Mouse (Mus musculus): Measurements from ENCODE around the gene Phkb.
"Not testable (repeated sequence)": the region's sequence is repeated elsewhere in the genome, so short reads cannot be mapped to it uniquely, and the experiment has no call there.

Phkb gene

DNA sequence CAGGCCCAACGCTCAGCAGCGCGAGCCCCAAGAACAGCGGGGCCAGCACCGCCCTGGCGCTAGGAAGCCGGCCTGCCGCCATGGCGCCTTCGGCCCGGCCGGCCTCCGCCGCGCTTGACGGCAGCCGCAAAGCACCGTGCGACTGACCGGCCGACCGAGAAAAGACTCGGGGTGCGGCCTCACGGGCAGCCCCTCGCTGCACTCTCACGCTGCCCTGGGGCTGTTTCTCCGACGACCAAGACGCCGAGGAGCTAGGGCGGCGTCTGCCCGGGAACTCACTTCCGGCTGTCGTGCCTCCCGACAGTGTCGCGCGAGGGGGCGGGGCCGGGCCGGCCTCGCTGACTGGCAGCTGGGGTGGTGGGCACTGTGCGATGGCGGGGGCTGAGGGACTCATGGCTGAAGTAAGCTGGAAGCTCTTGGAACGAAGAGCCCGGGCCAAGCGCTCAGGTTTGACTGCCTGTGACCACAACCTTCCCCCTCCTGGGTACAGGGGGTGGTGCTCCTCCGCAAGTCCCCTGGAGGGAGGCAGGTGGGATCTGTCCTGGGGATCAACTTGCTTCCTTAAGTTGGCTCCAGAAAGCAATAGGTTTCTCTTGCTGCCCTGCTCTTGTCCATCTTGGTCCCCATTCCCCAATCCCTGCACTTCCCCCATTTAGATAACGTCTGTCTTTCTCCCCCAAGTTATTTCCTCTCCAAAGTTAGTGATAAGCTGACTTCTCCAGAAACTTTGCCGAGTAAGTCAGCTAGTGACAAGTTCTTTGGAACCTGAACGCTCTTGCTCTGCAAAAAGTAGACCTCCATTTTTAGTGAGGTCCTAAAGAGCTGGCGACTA lies at the start of gene Phkb, which contains the start of gene Itfg1:
Gene Phkb, plus strand, starts transcription at position 303 of the 832 bp plus-strand sequence.
Gene Itfg1, minus strand, starts transcription at position 265 of the 832 bp plus-strand sequence.
- DNase-seq (ENCODE audit: low spot score): peak; percentile 92

DNA sequence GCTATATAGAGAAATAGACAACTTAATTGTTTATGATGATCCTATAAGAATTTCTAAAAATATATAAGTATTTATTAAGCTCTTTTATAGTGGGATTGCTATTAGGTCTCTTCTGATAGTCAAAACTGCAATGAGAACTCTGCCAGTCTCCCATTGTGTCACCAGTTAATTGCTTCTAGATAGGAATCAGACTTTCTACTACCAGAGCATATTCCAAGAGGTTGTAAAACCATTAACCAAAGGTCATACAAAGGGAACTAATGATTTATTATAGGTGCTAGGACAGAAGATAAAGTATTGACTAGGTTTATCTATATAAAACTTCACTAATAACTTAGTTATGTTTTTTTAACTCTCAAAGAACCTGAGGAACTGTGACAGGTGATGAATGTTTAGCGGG lies 44.4 kb upstream of the Phkb start:
- DNase-seq (ENCODE audit: low spot score): not testable (repeated sequence)

DNA sequence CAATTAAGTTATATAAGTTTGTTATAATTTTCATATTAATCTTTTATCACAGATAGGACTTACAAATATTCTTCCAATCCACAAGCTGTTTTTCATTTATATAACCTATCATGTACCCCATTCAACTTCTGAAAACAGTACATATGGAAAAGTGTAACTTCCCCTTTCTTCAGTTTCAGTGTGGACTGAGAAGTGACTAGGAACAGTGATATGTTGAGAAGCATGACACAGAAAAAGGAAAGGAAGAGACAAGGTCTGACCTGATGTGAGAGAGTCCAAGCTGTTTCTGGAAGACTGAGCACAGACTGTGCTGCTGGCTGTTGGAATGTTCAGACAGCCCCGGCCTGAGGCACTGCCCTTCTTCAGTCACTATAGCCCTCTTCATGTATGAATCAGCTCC lies 40.6 kb upstream of the Phkb start:
- no peak for DNase-seq (ENCODE audit: low spot score)

DNA sequence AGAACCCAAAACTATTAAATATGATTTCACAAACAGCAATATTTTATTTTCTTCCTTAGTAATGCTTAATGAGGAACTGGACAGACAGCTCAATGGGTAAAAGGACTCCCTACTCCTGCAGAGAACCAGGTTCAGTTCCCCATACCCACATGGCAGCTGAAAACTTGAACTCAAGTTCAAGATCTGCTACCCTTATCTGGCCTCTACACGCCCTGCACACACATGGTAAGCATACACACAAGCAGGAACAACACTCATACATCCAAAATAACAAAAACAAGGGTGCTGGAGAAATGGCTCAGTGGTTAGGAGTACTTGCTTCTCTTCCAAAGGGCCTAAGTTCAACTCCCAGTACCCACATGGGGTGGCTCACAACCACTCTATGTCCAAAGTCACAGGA lies 39.4 kb upstream of the Phkb start:
- DNase-seq (ENCODE audit: low spot score): no peak

DNA sequence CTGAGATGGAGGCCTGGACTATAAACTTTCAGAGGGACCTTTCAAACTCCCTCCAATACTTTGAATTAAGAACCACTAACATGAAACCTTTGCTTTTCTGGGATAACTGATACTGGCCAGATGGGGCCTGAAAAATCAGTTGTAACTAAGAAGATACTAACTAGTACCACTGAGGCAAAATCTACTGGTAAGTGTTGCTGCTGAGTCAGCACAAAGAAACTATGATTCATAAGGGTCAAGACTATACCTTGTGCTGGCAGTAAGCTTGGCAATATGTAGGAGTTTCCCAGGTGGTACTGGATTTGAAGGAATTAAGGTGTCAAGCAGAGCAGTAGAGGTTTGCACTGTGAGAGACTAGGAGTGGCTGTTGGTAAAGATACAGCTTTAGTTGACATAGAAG lies 27.1 kb upstream of the Phkb start:
- no peak for DNase-seq (ENCODE audit: low spot score)

- DNase-seq (ENCODE audit: low spot score): no peak
Observed at GRCm38 (mm10) chr8:85839916-85840656, 673 bp upstream of the Phkb start.

- DNase-seq (ENCODE audit: low spot score): no peak
Observed at GRCm38 (mm10) chr8:85841489-85841795, 683 bp downstream of the Phkb start.

- no peak for DNase-seq (ENCODE audit: low spot score)
Observed at GRCm38 (mm10) chr8:85845887-85846286, 5.1 kb downstream of the Phkb start.

GRCm38 (mm10) chr8:85854220-85855123 lies 13.7 kb downstream of the Phkb start:
- DNase-seq (ENCODE audit: low spot score): no peak

GRCm38 (mm10) chr8:85857227-85857896 lies 16.6 kb downstream of the Phkb start:
- DNase-seq (ENCODE audit: low spot score): not testable (repeated sequence)

DNA sequence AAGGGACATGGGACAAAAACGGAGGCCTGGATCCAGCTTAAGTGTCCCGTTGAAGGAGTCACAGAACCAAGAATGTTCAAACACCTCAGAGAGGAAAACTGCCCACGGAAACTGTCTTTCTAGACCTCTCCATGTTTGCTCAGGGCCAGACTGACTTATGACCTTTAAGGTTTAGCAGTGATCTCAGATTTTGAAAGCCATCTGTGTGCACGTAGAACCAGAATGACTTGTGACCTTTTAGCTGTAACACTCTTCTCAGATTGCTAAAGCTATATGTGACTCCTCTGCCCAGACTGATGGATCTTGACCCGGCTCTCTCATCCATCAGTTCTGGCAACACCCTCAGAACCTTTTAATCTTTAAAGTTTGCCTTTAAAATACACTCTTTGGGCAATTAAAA lies 19.9 kb downstream of the Phkb start:
- DNase-seq (ENCODE audit: low spot score): no peak

DNA sequence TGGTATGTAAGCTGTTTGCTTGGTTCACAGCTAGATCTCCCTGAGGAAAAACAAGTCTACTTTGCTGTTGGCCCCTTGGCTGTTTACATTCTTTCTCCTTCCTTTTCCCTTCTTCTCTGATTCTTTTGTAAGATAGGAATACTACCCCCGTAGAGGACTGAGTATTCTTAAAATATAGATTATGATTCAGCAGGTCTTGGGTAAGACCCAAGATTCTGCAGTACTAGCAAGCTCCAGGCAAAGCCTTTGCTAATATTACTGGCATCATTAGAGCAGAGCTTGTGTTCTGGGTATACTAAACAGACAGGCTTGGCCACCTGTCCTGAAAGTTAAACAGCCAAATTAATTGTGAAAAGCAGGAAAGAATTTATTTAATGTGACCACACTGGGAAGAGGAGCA lies 21.6 kb downstream of the Phkb start:
- no peak for DNase-seq (ENCODE audit: low spot score)

GRCm38 (mm10) chr8:85871660-85872059 lies 30.9 kb downstream of the Phkb start:
- no peak for DNase-seq (ENCODE audit: low spot score)

GRCm38 (mm10) chr8:85877976-85878375 lies 37.2 kb downstream of the Phkb start:
- no peak for DNase-seq (ENCODE audit: low spot score)

DNA sequence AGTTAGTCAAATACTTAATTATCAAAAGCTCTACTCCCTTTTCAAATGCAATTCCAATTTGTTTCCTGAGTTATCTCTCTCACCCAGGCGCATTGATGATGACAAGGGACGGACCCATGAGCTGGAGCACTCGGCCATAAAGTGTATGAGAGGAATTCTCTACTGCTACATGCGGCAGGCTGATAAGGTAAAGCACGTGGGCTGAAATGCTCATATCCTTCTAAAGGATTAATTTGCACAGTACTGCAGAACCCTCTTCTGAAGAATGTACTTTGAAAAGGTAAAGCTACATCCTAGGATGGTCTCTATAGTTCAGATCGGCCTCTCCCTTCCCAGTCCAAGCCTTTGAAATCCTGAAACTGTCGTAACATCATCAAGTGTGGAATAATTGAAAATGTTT lies 38.9 kb downstream of the Phkb start:
- no peak for DNase-seq (ENCODE audit: low spot score)

GRCm38 (mm10) chr8:85884811-85885210 lies 44.1 kb downstream of the Phkb start:
- DNase-seq (ENCODE audit: low spot score): no peak

GRCm38 (mm10) chr8:85897636-85898035 lies 56.9 kb downstream of the Phkb start:
- DNase-seq (ENCODE audit: low spot score): no peak

DNA sequence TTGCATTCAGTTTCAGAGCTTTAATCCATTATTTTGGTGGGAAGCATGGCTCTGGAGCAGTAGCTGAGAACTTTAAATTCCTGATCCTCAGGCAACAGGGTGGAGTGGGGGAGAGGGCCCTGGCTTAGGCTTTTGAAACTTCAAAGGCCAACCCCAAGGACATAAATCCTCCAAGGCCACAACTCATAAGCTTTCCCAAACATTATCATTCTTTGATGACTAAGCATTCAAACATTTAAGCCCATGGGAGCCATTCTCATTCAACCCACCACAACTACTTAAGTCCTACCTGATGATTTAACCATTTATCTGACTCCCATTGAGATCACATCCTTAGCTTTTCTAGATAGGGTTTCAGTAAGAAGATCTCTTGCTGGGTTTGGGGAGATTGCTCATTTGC lies 84.2 kb downstream of the Phkb start:
- DNase-seq (ENCODE audit: low spot score): no peak

GRCm38 (mm10) chr8:85925574-85925973 lies 84.8 kb downstream of the Phkb start:
- DNase-seq (ENCODE audit: low spot score): no peak

GRCm38 (mm10) chr8:85926107-85926506 lies 85.3 kb downstream of the Phkb start:
- no peak for DNase-seq (ENCODE audit: low spot score)

DNA sequence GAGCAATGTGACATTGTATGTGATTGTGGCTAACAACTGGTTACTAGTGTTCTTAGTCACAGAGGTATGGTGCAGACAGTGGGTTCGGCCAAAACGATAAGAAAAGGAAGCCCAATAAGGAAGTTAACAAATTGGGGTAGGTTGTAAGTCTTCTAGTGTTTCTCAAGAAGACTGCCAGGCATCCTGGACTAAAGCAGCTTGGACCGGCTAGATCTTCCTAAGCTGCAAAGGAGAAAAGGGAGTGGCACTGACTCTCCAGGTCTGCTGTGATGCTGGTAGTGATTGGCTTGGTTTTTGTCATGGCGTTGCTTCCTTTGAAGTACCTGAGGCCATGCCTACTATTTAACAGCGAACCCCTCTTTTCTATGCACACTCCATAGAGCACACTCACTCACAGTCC lies 95.4 kb downstream of the Phkb start:
- DNase-seq (ENCODE audit: low spot score): no peak

GRCm38 (mm10) chr8:85937343-85937742 lies 96.6 kb downstream of the Phkb start:
- DNase-seq (ENCODE audit: low spot score): no peak
